Mouse (Mus musculus) c-Kit-positive CD71-positive TER-119-positive erythroid progenitor cells, embryonic 14.5 days (primary cell): ENCODE measurements around the gene Prr5.
A peak's percentile ranks its signal among the peaks of the same experiment; 100 is the strongest.

ENCODE experiments used
- DNase-seq: peaks from one replicate; pipeline ENCODE4 v3.0.0-alpha.2; 2013; ENCODE audit warnings: low spot score

The Prr5 gene

DNA sequence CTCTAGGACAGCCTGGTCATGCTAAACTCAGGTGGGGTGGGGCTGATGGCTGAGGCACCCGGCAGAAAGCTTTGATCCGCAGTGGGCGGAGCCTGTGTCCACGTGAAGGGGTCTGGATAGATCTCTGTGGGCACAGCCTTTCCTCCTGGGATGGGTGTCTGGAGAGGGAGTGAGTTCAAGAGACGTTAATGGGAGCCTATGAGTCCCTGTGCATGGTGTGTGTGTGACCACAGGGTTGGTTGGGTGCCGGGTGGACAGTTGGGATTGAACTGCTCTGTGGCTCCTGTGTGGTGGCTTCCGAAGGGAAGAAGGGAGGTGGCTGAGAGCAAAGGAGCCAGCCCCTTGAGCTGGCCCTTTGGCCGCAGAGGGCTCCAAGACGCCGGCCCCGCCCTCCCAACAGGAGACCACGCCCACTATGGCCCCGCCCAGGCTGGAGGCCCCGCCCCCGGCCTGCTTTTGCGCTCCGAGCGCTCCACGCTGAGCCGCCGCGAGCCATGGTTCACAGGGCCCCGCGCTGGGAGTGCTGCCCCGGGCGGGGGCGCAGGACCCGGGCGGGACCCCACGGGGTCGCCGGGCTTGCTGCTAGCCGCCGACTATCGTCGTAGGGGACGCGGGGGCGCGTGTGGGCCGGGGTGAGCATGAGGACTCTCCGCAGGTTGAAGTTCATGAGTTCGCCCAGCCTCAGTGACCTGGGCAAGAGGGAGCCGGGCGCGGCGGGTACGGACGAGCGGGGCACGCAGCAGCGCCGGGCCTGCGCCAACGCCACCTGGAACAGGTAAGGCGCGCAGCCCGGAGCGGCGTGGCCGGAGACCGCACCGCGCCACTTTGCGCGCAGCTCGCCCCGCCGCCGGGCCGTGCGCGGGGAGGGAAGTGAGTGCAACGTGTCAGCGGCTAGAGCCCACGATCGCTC lies 11.4 kb downstream of the Prr5 start:
- DNase-seq: peak; percentile 34

- DNase-seq: no peak
Measured at GRCm38 (mm10) chr15:84681455-84682193, 12.2 kb downstream of the Prr5 start.

DNA sequence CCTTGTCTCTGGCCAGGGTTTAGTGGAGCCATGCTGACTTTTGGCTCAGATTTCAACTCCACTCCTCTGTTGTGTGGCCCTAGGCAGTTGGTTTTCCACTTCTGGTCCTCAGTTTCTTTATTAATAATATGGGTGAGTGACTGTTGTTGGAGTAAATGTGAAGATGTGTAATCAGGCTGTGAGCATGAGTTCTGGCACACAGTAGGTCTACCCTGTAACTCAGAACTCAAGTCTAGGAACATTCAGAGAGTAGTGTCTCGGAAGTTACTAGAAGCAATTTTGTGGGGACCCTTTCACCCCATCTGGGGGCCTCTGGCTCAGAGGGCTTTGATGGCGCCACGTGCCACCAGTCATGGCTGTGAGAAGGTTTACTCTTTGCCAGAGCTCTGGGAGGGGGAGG lies 12.8 kb downstream of the Prr5 start:
- no peak for DNase-seq

DNA sequence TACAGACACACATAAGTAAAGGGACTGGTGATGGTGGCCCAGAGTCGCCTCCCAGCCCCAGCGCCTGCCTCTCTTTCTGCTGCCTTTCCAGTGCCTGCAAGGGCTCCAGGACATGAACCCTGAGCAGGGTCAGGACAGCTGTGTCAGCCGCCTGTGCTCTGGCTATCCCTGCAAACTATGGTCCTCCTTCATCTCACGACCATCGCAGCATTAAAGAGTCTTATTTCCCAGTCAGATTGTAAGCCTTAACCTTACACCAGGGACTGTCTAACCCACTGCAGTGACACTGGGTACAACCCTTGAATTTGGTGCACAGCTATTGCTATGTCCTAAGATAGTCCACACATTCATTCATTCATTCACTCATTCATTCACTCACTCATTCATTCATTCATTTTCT lies 13.4 kb downstream of the Prr5 start:
- DNase-seq: no peak

DNA sequence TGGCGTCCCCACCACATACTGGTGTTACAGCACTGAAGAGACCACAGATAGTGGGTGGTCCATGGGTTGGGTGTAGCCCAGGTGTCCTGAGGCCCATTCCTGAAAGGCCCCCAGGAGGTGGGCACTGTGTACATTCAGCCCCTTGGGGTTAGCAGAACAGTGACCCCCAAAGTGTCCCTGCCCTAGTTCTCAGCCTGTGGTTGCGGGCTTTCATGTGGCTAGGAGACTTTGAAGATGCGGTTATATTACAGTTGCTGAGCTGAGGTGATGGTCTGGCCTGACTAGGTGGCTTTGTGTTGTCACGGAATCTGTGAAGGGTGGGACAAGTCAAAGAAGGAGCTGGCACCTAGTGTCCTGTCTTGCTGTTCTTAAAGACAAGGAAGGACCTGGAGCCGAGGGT lies 15.1 kb downstream of the Prr5 start:
- no peak for DNase-seq

GRCm38 (mm10) chr15:84685417-84685816 lies 16.0 kb downstream of the Prr5 start:
- DNase-seq: no peak

GRCm38 (mm10) chr15:84687904-84688303 lies 18.5 kb downstream of the Prr5 start:
- no peak for DNase-seq

- no peak for DNase-seq
Measured at GRCm38 (mm10) chr15:84689356-84689755, 19.9 kb downstream of the Prr5 start.

DNA sequence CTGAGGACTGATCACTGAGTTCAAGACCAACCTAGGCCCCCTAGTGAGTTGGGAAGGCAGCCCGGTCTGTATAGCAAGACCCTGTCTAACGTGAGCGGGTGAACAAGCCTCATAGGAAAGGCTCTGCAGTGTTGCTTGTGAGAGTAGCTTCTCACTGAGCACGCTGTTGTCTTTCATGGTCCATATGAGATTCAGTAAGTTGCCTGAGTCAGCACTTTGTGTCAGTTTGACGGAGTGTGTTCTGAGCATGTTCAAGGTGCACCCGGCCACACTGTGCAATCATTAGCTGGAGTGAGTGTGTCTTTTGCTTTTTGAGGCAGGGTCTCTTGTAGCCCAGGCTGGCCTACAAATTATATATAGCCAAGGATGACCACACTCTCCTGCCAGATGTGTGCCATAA lies 22.1 kb downstream of the Prr5 start:
- no peak for DNase-seq

DNA sequence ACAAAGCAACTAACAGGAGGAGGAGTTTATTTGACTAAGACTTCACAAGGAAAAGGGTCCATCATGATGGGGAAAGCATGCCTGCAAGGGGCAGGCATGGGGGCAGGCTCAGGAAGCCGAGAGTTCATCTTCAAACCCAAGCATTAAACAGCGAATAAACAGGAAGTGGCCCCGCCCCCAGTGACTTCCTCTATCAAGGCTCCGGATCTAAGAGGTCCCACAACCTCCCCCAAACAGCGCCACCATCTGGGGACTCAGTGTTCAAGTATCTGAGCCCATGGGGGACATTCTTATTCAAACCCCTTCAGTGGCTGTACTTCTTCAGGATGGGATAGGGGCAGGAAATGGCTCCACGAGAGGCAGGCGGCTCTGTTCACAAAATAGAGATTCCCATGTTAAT lies 23.2 kb downstream of the Prr5 start:
- DNase-seq: no peak

DNA sequence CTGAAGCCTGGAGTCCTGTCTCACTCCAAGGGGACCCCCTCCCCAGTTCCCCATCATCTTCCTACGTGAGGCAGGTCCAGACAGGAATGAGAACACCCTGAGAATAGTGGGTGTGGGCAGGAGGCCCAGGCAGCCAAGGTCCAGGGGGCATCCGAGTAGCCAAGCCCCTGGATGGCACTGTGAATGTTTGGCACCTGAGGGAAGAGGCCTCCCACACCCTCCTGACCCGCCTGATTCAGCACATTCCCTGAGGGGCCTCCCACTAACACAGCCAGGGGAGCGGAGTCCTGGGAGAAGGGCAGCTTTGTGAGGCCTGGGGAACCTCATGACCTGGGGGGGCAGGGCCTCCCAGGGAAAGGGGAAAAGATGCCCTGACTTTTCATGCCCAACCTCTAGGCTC lies 26.6 kb downstream of the Prr5 start:
- no peak for DNase-seq

DNA sequence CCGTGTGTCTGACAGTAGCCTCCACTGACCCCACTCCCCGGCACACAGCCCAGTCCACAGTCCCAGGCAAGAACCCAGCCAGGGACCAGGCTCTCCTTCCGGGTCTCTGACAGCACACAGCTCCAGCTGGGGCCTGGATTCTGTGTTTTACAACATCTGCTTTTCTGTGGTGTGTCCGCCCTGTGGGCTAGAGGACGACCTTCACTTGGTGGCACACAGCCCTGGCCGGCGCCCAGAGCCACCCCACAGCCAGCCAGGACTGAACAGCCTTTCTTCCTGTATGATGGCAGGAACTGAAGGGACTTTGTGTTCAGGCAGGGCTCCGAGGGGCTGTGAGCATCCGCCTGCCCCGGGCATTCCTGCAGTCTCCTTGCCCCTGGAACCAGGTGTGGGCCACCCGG lies 28.2 kb downstream of the Prr5 start:
- no peak for DNase-seq

GRCm38 (mm10) chr15:84698189-84698588 lies 28.8 kb downstream of the Prr5 start:
- DNase-seq: no peak

DNA sequence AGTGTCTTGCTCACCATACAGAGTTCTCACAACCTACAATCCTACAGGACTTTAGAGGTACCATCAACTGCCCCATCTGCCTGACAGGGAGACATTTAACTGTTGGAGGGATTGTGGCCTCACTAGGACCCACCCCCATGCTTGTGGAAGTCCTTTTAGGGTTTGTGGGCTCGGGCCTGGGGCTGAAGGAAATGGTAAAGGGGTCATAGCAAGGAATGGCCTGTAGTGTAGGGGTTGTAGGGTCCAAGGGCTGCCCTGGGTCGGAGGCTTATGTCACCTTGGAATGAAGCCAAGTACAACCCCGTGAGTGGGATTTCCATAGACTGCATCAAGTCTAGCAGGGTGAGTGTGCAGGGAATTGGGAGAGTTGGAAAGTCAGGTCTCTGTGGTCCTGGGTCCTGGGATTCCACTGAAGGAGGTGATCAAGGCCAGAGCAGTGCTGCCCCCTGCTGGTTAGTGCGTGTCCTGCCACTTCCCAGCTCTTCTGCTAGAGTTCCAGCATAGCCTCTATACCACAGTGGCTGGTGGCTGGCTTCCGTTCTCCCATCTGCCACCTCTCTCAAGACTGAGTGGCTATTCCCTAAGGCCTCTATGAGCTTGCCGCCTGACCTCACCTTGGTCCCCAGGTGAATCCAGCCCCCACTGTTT lies 30.9 kb downstream of the Prr5 start:
- DNase-seq: peak; percentile 37

GRCm38 (mm10) chr15:84701947-84702346 lies 32.5 kb downstream of the Prr5 start:
- no peak for DNase-seq

DNA sequence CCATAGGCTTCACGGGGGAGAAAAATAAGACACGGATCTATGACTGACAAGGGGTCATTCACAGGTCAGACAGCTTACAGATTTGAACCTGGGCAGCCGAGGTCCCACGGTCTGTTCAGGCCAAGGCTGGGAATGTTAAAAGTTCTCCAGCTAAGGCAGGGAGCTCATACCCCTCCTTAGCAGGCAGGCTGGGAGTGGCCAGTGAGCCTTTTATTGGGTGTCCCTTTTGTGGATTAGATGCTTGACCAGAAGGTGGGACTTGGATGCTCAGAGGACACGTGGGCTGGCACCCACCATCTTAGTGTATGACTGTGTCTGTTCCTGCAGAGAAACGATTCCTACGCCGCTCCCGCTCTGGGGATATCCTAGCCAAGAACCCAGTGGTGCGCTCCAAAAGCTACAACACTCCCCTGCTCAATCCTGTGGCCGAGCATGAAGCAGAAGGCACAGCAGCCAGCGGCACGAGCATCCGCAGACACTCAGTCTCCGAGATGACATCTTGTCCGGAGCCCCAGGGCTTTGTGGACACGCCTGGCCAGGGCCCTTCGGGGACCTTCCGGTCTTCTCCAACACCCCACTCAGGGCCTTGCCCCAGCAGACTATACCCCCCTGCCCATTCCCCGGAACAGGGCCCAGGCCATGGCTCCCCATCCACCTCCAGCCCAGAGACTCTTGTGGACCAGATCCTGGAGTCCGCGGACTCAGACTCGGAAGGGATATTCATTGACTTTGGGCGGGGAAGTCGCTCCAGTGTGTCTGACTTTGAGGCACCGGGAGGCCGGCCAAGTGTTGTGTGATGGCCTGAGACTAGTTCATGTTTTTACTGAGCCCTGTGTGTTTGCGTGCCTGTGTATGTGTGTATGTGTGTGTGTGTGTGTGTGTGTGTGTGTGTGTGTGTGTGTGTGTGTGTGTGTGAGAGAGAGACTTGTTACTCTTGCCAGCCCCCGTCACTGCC lies 33.2 kb downstream of the Prr5 start:
- DNase-seq: no peak

DNA sequence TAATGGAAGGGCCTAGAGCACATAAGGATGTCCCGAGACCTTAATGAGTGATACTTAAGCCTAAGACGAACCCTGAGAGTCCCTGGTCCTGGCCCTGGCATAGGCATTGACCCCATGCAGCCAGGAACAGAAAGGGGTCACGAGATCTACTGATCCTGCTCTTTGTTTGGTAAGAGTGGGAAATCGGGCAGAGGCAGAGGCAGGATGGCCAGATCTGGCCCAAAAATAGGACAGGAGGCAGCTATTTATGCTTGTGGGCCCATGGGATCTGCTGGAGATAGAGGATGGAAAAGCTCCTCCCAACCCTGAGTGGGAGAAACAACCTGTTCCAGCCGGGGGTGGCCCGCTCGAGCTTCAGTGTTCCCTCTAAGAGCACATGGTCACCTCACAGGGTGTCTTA lies 34.6 kb downstream of the Prr5 start:
- DNase-seq: no peak

DNA sequence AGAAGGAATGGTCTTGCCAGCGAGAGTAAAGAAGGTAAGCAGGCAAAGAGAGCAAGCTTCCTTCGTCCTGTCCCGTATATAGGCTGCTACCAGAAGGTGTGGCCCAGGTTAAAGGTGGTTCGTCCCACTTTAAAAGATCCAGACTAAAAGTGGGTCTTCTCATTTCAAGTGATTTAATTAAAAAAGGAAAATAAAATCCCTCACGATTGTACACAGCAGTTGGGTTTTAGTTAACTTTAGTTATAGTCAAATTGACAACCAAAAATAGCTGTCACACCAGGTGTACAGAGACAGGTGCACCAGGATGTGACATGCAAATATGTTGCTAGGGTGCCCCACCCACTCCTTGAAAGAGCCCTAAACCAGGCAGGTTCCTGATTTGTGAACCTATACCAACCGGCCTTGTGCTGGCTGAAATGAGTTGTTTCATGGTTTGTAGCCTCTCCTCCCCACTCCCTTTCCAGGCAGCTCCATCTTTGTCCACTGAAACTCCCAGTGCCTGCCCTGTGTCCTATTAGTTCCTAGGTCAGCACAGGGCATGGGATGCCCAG lies 36.0 kb downstream of the Prr5 start:
- no peak for DNase-seq

DNA sequence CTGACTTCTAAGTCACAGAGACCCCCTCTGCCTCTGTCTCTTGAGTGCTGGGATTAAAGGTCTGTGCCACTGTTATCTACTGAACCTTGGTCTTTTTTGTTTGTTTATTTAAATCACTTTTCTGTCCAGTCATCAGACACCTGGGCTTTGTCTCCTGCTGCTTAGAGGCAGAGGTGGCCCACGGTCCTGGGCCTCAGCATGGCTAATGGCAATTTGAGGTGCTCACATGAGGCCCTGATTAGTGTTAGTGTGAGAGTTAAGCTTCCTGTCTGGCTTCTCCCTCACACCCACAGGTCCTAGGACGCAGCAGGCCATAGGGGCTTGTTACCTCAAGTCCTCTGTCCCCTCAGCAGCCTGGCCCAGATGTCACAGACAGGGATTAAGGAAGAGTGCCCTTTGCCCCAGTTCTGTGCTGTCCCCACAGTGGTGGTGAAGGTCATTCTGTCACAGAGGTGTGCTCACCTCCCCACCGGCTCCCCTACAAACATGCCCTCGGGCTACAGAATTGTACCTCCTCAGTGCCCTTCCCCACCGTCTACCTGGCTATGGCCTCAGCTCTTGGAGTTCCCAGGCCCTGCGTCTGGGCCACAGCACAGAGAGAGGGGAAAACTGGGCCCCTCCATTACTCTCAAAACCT lies 37.7 kb downstream of the Prr5 start:
- DNase-seq: no peak

DNA sequence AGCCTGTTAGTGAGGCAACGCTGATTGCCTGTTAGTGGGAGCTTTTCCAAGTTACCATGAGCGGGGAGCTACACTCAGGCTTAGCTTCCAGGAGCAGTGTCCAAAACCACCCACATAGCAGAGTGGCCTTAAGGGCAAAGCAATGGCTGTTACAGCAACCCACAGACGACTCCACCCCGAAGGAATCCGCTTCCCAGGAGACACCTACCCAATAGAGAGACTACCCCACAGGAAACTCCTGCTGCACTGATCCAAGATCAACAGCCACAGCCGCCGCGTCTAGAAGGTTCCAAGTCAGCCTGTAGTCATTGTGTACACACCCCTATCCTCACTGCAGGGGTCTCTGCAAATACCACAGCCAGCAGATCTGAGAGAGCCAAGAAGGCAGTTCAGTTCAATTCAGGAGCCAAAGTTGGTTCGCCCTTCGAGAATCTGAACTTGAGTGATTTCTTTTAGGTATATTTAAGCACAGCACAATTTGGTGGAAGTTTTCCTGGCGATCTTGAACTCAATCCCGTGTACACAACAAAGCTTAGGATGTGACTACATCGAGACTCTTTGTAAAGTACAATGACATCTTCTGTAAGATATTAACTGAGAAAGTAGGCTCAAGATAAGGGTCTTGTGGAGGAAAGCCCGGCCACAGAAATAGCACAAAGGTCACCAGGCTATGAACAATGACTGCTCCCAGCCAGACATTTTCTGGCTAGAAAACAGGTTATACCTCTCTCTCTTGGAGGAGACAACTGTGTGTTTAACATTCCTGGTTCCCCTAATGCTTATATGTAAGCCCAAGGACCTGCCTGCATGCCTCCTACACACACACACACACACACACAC lies 43.4 kb downstream of the Prr5 start:
- DNase-seq: no peak
